Mouse (Mus musculus) heart, embryonic 12.5 days (tissue): ENCODE results near the gene Epha4. TPM values are rescaled to one million over a fixed set of nuclear protein-coding genes. Genes with fewer than 3 reads are reported as not detected.
A peak's percentile ranks its signal among the peaks of the same experiment; 100 is the strongest.

Experiments
- ATAC-seq: fragments of 200-750 bp; cut with Nextera tagmentation; 2 replicates; pipeline ENCODE4 v1.8.0; 2017; ENCODE audit warnings: moderate TSS enrichment, moderate library complexity; ENCODE audit not compliant: insufficient number of reproducible peaks, low FRiP score
- H3K27ac ChIP-seq: fragments of 300-500 bp; sonication (generic); 2 replicates; pipeline ENCODE4 v1.5.1; 2016; ENCODE audit warnings: mild to moderate bottlenecking, moderate library complexity; ENCODE audit not compliant: poor library complexity, severe bottlenecking
- H3K27me3 ChIP-seq: fragments of 300-500 bp; sonication (generic); replicated peaks from 2 replicates; pipeline ENCODE4 v1.6.1; 2016; ENCODE audit warnings: mild to moderate bottlenecking, moderate library complexity
- H3K36me3 ChIP-seq: fragments of 300-500 bp; sonication (generic); 2 replicates; pipeline ENCODE4 v1.6.1; 2016; ENCODE audit warnings: mild to moderate bottlenecking, moderate library complexity
- H3K4me1 ChIP-seq: fragments of 300-500 bp; sonication (generic); replicated peaks from 2 replicates; pipeline ENCODE4 v1.6.1; 2016; ENCODE audit warnings: mild to moderate bottlenecking
- H3K4me2 ChIP-seq: fragments of 300-500 bp; sonication (generic); 2 replicates; pipeline ENCODE4 v1.6.1; 2016; ENCODE audit warnings: mild to moderate bottlenecking, moderate library complexity
- H3K4me3 ChIP-seq: fragments of 300-500 bp; sonication (generic); 2 replicates; pipeline ENCODE4 v1.5.1; 2016; ENCODE audit warnings: mild to moderate bottlenecking
- H3K9ac ChIP-seq: fragments of 300-500 bp; sonication (generic); 2 replicates; pipeline ENCODE4 v1.6.1; 2016; ENCODE audit warnings: mild to moderate bottlenecking, moderate library complexity
- H3K9me3 ChIP-seq: fragments of 300-500 bp; sonication (generic); replicated peaks from 2 replicates; pipeline ENCODE4 v1.6.1; 2016; ENCODE audit warnings: mild to moderate bottlenecking, moderate library complexity
- WGBS: fragments of 180-500 bp; shearing (Covaris S2); methylation state at CpG from one replicate; pipeline ENCODE4 v1.1.7; 2016; 5-methylcytosine and 5-hydroxymethylcytosine counted together
- polyA plus RNA-seq: library from polyadenylated mRNA; unstranded; fragments of >200 nt; fragmentation: Nextera tagmentation; extraction: Ambion mirVana; gene quantifications from 2 replicates; pipeline ENCODE4 v1.2.1, GENCODE M21; 2016

Gene Epha4
- polyA plus RNA-seq, 1 experiment from 2014 or later = 6.2 TPM

DNA sequence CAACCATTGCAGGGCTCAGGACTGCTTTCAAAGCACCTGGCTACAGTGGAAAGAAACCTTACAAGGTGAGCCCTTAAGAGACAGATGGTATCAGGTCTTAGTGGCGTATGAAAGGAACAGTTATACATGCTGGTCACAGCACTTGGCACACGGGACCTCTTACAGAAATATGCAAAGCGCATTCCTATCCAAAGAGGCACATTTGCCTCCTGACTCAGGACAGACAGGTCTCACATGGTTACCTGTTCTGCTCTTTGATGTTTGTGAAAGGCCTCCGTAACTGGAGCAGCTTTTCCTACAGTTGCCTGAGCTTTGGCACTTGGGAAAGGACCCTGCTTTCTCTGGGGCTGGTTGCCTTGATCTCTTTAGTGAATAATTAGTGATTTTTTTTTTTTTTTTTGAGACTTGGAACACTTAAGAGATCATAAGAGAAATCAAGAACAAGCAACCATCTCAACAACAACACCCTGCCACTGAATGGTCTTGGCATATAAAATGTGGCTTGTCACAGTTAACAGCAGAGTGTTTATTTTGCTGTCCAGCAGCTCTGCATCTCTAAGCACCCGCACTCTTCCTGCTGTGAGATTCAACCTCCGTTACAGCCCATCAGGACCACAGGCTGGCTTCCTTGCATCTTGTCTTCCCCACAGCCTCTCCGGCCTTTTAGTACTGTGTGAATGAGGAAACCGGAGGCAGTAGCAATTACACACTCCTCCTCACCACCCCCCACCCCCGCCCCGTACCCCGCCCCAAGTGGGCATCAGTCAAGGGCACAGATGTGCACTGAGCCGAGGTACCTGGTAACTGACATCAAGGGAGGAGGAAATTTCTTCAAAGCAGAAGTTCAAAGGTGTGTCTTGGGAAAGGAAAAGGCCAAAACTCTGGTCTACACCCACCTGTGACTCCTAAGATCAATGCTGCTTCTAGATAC is 41.2 kb downstream of the Epha4 start:
- Histone ChIP-seq H3K4me2 (no peak overlapping the region), H3K9ac (no peak overlapping the region), H3K27ac (no peak overlapping the region), H3K4me1 (peaks cover 8% of the 10 kb centered on the region), H3K36me3 (no peaks in the 10 kb centered on the region), H3K27me3 (no peaks in the 10 kb centered on the region), H3K9me3 (no peaks in the 10 kb centered on the region), H3K4me3 (no peak overlapping the region)
- WGBS = 55% methylated on average over 12 of the region's 12 CpGs
- no peak for ATAC-seq

DNA sequence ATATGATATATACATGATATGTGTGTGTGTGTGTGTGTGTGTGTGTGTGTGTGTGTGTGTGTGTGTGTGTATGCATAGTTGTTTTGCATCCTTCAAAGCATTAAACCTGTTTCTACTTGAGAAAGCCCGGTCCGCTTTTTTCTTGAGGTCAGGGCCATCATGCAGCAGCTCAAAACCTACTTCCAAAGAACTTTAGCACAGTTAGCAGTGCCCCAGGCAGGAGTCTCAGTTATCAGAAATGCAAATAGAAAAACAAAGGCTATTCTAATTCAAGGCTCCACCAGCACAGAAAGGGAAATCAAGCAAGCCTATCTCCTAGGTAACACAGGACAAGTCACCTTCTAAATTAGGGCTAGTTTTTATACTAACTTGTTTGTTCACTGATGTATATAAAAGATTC is 42.3 kb downstream of the Epha4 start:
- WGBS = 60% methylated on average over 2 of the region's 2 CpGs
- no peak for ATAC-seq
- H3K4me1 ChIP-seq = peaks cover 8% of the 10 kb centered on the region
- no peaks in the 10 kb centered on the region for H3K36me3 ChIP-seq
- H3K9me3 ChIP-seq = no peaks in the 10 kb centered on the region
- H3K4me2 ChIP-seq = no peak overlapping the region
- H3K27me3 ChIP-seq = no peaks in the 10 kb centered on the region
- H3K4me3 ChIP-seq = no peak overlapping the region
- H3K9ac ChIP-seq = no peak overlapping the region
- H3K27ac ChIP-seq = no peak overlapping the region

DNA sequence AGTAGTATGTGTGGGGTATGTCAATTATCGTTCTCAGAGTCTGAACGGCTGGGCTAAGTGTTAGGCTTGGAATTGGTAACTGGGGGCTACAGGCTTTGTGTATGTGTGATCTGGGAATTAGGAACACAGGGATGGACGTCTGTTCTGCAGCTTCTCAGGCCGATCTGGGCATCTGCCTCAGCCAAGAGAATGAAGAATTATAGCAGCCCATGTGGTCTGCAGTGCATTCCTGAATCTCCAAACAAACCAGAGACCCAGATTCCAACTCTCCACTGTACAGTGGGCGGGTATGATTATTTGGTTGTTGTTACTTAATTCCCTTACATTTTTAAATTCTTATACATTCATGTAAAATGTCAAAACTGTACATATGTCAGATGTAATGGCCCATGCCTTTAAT is 43.4 kb downstream of the Epha4 start:
- no peak overlapping the region for H3K4me2 ChIP-seq
- no peak for ATAC-seq
- H3K27ac ChIP-seq = no peak overlapping the region

DNA sequence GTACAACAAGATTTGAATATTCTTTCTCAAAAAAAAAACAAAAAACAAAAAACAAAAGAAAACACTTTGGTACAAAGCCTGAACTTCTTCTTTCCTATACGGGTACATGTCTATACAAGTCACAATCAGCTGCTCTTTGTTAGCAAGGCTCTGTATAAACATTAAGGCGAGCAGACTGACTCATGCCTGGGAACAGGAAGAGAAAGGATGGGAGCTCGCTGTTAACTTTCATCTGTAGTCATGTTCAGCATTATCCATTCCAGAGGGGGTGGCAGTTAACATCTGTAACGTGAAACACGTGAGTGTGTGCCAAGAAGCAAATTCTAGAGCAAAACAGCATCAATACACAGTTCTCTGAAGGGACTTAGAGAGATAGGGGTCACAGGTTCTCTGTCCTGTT is 43.9 kb downstream of the Epha4 start:
- Histone ChIP-seq H3K4me1 (peaks cover 16% of the 10 kb centered on the region), H3K27ac (no peak overlapping the region), H3K9me3 (no peaks in the 10 kb centered on the region), H3K9ac (no peak overlapping the region), H3K36me3 (no peaks in the 10 kb centered on the region), H3K27me3 (no peaks in the 10 kb centered on the region), H3K4me3 (no peak overlapping the region), H3K4me2 (no peak overlapping the region)
- WGBS = 43% methylated on average over 5 of the region's 5 CpGs
- no peak for ATAC-seq

More for the DNA sequence above, 43.4 kb downstream of the Epha4 start:
- H3K36me3 ChIP-seq = no peaks in the 10 kb centered on the region
- H3K4me1 ChIP-seq = peaks cover 16% of the 10 kb centered on the region
- no peaks in the 10 kb centered on the region for H3K9me3 ChIP-seq
- no peaks in the 10 kb centered on the region for H3K27me3 ChIP-seq
- no peak overlapping the region for H3K4me3 ChIP-seq
- WGBS = 60% methylated on average over 5 of the region's 5 CpGs
- H3K9ac ChIP-seq = no peak overlapping the region

DNA sequence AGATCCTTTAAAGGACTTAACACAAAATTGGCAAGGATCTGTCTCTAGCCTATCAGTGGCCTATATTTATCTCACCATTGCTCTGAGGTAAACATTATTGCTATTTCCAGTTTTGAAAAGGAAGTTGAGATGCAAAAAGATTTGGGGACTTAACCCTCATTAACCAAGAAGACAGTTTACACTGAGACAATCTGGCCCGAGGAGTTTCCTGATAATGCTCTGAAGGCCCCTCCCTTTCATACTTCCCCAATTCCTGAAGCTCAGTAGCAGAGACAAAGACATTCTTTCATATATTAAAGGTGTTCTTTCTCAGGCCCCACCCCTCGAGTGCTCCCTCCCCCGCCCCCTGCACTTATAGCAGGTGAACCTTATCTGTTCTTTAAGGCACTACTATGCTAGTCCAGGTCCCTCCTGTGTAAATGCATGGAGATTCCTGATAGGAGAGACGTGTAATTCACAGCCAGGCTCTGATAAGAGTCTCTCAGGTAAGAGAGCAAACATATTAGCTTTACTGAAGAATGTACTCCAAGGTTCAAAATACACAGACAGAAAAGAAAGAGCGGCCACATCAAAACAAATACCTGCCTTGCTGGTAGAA is 46.1 kb downstream of the Epha4 start:
- no peaks in the 10 kb centered on the region for H3K9me3 ChIP-seq
- no peak for ATAC-seq

DNA sequence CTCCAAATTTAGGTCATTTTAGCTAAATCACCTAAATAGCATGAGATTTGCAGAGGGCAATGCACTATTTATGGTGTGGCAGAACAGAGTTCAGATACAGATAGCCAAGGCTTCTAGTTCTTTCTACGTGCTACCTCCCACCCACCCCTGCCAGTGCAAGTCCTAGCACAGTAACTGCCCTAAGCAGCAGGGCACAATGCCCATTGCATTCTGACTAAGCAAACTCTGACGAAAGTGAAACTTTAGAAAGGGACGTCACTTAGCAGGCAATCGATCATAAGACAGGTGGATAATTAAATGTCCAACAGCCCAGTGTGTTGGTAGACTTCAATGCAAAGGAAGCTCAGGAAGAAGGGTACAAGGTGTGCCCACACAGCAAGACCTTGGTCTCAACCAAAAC is 49.4 kb downstream of the Epha4 start:
- no peak overlapping the region for H3K4me2 ChIP-seq
- H3K27me3 ChIP-seq = no peaks in the 10 kb centered on the region
- no peak overlapping the region for H3K27ac ChIP-seq
- H3K36me3 ChIP-seq = no peaks in the 10 kb centered on the region
- H3K4me1 ChIP-seq = peaks cover 28% of the 10 kb centered on the region
- H3K9me3 ChIP-seq = no peaks in the 10 kb centered on the region
- no peak overlapping the region for H3K4me3 ChIP-seq
- WGBS = 82% methylated on average over 4 of the region's 4 CpGs
- no peak overlapping the region for H3K9ac ChIP-seq
- no peak for ATAC-seq

More for the DNA sequence above, 46.1 kb downstream of the Epha4 start:
- H3K27ac ChIP-seq = no peak overlapping the region
- WGBS = 57% methylated on average over 5 of the region's 5 CpGs
- H3K4me3 ChIP-seq = no peak overlapping the region
- peaks cover 16% of the 10 kb centered on the region for H3K4me1 ChIP-seq
- H3K4me2 ChIP-seq = no peak overlapping the region
- no peak overlapping the region for H3K9ac ChIP-seq
- no peaks in the 10 kb centered on the region for H3K36me3 ChIP-seq
- no peaks in the 10 kb centered on the region for H3K27me3 ChIP-seq

DNA sequence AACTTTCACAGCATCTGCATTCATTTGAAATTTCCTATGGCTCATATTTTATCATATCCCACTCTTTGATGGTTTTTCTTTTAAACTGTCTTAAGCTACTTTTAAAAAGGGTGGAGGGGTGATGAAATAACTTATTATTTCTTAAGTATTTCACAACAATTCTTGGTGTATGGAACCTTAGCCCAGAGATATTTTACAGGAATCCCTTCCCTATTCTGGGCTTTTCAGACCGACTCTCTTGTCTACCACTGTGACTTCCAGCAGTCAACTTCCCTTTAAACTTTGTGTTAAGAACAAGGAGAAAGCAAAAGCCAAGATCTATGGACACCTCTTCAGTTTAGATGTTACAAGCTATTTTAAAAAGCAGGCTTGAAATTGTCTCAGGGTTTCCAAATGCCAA is 50.8 kb downstream of the Epha4 start:
- H3K27ac ChIP-seq = no peak overlapping the region
- no peaks in the 10 kb centered on the region for H3K27me3 ChIP-seq
- no peak overlapping the region for H3K4me3 ChIP-seq
- ATAC-seq = no peak
- H3K9ac ChIP-seq = no peak overlapping the region
- WGBS = 55% methylated on average over 1 of the region's 1 CpGs
- H3K4me1 ChIP-seq = peaks cover 24% of the 10 kb centered on the region
- H3K4me2 ChIP-seq = no peak overlapping the region
- H3K36me3 ChIP-seq = no peaks in the 10 kb centered on the region
- no peaks in the 10 kb centered on the region for H3K9me3 ChIP-seq

DNA sequence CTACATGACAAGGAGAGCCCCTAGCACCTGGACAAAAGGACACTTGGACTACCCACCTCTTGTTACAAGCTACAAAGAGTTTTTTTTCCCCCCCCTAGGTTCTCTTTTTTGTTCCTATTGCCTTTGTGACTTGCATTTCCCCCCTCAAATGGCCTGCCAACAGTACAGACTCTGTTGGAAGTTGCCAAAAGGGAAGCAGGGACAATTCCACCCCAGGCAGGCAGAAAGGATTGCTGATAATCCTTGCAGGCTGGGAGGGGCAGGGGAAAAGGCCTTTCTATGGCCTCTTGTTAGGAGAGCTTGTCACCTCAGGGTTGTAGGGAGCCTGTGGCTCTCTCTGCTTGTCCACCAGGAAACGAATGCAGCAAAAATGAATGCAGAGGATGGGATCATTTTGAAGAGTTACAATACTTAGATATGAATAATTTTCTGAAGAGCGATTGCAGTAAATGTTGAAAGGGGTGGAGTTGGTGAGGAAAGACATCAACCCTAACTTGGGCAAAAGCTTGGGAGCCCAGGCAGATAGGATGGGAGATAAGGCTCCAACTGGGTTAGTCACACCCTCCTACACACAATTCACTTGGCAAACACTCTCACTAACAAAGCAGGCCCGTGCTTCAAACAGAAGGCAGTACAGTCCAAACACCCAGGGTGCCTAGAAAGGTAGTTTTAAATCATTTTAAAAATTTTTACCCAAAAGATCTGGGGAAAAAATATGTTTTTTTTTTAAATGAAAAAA is 52.8 kb downstream of the Epha4 start:
- 15% methylated on average over 3 of the region's 3 CpGs for WGBS
- Histone ChIP-seq H3K4me2 (no peak overlapping the region), H3K27me3 (no peaks in the 10 kb centered on the region), H3K27ac (peak overlapping the region; percentile 79), H3K9me3 (no peaks in the 10 kb centered on the region), H3K4me3 (no peak overlapping the region), H3K36me3 (no peaks in the 10 kb centered on the region), H3K4me1 (peaks cover 21% of the 10 kb centered on the region), H3K9ac (no peak overlapping the region)
- ATAC-seq = peak; percentile 65

DNA sequence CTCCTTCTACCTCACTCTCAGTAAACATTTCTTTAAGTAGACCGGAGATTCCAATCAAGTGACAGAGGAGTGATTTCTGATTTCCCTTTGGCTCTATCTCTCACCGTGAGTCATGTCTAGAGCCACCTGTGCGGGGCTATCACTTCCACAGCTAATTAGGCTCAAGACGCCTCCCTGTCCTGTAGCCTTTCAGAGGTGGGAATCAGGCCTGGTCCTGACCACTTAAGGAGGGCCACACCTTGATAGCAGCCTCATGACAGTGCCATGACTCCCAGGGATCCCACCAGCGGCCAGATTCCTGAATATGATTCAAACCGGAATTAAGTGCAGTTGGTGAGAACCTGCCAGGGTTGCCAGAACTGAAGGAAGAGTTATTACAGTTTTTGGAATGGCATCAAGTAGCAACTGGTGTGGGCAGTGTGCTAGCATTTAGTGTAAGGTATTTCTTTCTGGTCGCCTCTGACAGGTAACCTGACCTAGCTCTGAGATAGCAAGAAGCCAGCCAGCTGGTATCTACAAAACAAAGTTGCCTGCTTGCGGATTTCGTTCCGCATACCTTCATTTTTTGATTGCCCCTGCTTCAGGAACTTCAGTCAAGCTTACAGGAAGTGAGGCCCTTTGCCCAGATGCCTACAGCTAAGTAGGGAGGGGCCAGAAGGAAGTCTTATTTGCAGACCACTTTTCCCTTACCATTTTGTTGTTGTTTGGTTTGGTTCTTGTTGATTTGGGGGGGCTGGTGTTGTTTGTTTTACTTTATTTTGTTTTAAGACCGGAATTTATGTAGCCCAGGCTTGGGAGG is 53.9 kb downstream of the Epha4 start:
- Histone ChIP-seq H3K4me1 (peaks cover 16% of the 10 kb centered on the region), H3K9me3 (no peaks in the 10 kb centered on the region), H3K9ac (no peak overlapping the region), H3K36me3 (no peaks in the 10 kb centered on the region), H3K27me3 (no peaks in the 10 kb centered on the region), H3K4me2 (no peak overlapping the region), H3K27ac (peak overlapping the region; percentile 79), H3K4me3 (no peak overlapping the region)
- no peak for ATAC-seq
- WGBS = 63% methylated on average over 11 of the region's 11 CpGs

DNA sequence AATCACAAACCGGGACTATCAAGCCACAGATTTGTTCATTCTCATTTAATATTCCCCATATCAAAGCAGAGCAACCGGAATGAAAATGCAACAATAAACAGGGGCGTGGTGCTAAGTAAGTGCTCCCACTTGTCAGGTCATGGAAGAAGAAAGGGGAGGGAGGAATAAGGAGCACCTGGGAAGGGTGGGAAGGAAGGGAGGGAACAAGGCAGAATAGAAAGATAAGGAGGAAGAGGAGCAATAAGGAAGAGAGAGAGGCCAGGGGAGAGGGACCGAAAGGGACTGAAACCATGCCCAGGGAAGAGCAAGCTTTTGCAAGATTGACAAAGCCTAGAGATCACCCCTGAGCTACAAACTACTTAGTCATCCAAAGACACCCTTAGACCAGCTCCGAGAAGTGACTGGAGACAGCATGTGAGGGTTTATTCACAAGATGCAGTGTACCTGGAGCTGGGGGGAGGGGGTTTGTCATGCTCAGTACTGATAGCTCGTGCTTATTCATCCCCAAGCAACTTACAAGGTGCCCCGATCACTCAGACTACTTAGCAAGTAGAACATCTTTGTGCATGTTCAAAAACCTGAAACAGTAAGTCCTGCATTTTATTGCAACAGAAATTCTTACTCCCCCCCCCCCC is 56.0 kb downstream of the Epha4 start:
- Histone ChIP-seq H3K4me2 (no peak overlapping the region), H3K4me1 (peaks cover 16% of the 10 kb centered on the region), H3K27me3 (no peaks in the 10 kb centered on the region), H3K9me3 (no peaks in the 10 kb centered on the region), H3K36me3 (no peaks in the 10 kb centered on the region), H3K4me3 (no peak overlapping the region), H3K9ac (no peak overlapping the region), H3K27ac (no peak overlapping the region)
- no peak for ATAC-seq
- 82% methylated on average over 7 of the region's 7 CpGs for WGBS
